Mouse (Mus musculus) spleen, adult 18-20 months (tissue): ENCODE measurements around the gene Parp8.
"Not testable (repeated sequence)": the region's sequence is repeated elsewhere in the genome, so short reads cannot be mapped to it uniquely, and the experiment has no call there.

ENCODE experiments used
- DNase-seq, 2 experiments: peaks; one replicate each; pipeline ENCODE4 v3.0.0; 2022; ENCODE audit warnings: mixed read lengths in 2 of 2

The Parp8 gene

GRCm38 (mm10) chr13:116962480-116963462, 62.6 kb downstream of the Parp8 start:
- DNase-seq = no peak

GRCm38 (mm10) chr13:116958776-116959589, 66.4 kb downstream of the Parp8 start:
- DNase-seq = no peak

GRCm38 (mm10) chr13:116957577-116957976, 67.8 kb downstream of the Parp8 start:
- DNase-seq = no peak

- no peak for DNase-seq
These were observed 74.0 kb downstream of the Parp8 start for GRCm38 (mm10) chr13:116951336-116951735.

- DNase-seq = no peak
These were observed 75.8 kb downstream of the Parp8 start for GRCm38 (mm10) chr13:116949527-116949926.

GRCm38 (mm10) chr13:116949056-116949455, 76.3 kb downstream of the Parp8 start:
- DNase-seq = no peak

DNA sequence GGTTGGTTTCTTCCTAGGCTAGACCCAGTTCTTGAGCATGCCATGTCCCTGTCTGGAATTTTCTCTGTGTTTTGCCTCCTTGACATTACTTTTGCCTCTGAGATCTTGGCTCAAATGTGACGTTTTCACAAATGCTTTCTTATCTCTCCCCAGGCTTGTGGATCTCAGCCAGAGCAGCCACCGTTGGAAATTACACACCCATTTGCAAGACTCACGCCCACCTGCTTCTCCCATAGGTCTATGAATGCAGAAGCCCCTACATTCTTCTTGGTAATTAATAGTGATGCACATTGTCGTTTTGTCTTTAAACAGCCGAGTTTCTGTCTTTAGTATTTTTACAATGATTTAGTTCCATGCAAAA, 77.1 kb downstream of the Parp8 start:
- DNase-seq = no peak

GRCm38 (mm10) chr13:116947611-116948298, 77.6 kb downstream of the Parp8 start:
- no peak for DNase-seq

- DNase-seq = no peak
These were observed 78.8 kb downstream of the Parp8 start for GRCm38 (mm10) chr13:116946566-116946965.

GRCm38 (mm10) chr13:116941280-116942015, 83.9 kb downstream of the Parp8 start:
- DNase-seq = no peak

GRCm38 (mm10) chr13:116940761-116941160, 84.6 kb downstream of the Parp8 start:
- DNase-seq = no peak

DNA sequence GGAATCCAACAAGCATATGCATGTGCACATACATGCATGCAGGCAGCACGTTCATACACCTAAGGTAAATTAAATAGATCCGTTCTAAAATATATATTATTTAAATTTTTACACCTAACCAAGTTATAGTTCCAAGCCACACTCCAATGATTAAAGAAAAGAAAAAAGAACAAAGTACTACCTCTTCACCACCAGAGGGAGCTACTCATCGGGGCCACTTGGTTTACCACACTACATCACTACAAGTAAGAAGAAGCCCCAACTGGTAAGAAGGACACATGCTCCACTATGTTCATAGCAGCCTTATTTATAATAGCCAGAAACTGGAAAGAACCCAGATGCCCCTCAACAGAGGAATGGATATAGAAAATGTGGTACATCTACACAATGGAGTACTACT, 88.3 kb downstream of the Parp8 start:
- not testable (repeated sequence) for DNase-seq

- no peak for DNase-seq
These were observed 107.9 kb downstream of the Parp8 start for GRCm38 (mm10) chr13:116917387-116917930.

- no peak for DNase-seq
These were observed 117.1 kb downstream of the Parp8 start for GRCm38 (mm10) chr13:116908284-116908683.

DNA sequence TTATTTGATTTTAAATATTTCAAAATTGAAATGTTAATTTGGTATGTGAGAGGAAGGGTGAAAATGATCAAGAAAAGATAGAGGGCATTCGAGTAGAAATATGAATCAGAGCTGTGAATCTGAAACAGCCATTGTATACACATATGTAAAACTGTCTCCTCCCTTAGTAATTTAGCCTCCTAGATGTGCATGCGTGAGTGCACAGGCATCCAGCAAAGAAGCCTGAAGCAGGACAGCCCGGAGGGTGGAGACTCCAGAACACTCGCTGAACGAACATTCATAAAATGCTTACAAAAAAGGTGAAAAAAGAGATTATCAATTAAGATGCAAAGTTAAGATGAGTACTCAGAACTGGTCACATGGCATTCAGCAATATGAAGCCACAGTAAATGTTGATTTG, 121.9 kb downstream of the Parp8 start:
- no peak for DNase-seq

- no peak for DNase-seq
These were observed 126.9 kb downstream of the Parp8 start for GRCm38 (mm10) chr13:116898395-116898794.

- DNase-seq = no peak
These were observed 127.6 kb downstream of the Parp8 start for GRCm38 (mm10) chr13:116897711-116898110.

DNA sequence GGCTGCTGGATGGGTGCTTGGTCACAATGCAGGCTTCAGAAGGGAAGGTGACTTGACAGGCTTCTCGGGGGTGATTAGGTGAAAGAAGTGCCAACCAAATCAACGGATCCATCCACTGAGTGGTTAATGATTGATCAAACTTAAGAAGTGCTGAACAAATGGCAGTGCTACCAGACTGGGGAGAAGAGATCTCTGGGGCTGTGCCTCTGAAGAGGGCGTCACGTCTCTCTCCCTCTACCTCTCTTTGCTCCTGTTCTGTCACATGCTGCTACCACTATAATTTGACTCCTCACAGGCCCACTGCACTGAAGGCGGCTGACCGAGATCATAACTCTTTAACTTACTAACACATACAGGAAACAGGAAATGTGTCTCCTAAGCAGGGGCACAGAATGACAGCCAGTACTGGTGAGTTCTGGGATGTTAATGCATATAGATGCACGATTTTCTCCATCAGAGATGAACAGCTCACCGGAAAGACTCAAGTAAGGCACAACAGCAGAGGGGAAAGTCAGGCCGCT, 140.9 kb downstream of the Parp8 start:
- no peak for DNase-seq

DNA sequence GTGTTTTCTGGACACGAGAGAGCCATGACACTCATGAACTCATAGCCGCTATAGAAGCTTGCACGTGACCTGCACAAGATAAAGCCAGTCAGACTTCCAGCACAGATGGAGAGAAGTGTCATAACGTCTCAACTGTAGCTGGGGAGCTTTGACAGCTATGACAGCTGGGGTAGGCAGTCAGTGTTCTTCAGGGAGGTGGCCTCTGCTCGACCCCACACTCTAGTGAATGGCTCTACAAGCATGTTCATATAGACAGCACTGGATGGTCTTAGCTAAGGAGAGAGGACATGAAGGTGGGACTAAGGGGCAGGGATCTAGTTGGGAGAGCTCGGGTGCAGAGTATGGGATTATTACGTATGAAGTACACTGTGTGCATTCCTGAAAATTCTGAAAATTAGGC, 143.1 kb downstream of the Parp8 start:
- DNase-seq = no peak

- no peak for DNase-seq
These were observed 145.7 kb downstream of the Parp8 start for GRCm38 (mm10) chr13:116879580-116880192.

DNA sequence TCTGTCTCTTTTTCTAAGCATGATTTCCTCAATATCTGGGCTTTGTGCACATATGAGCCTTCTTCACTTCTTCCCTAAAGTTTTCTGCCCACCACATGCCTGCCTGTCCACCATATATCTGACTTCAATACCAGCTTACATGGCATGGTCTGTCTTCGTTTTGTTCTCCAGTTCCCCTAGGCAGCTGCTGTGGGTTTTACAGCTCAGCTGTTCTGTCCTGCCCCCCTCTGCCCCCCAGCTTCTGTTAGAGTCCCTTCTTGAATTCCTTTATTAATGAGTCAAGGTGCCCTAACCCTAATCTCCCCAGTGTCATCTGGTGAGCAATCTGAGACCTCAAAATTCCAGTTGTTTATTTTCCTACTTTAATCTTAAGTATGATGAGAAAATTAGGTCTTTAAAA, 155.1 kb downstream of the Parp8 start:
- DNase-seq = no peak
